13 mouse cellular contexts compared by ENCODE assay signal in the genomic region with DNA sequence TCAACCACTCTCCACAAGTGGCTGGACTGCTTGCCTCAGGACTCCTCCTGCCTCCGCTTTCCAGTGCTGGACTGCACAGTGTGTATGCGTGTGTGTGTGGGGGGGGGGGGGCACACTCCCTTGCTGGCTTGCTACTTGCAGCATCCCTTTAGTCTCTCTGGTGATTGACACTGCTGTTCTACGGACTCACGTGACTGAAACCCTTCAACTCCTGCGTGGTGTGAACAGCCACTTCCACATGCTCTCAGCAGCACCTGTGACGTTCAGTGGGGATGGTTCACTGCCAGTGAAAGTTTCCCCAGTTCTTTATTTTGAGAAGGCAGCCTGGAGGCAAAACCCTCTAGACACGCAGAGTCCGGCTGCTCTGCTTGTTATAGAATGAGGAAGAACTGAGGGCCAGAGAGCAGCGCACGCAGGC. TPM values are rescaled to one million over a fixed set of nuclear protein-coding genes. Genes with fewer than 3 reads are reported as not detected.
DNase-seq lines count a peak whose midpoint lies in the region; ATAC-seq lines count a peak whose summit lies in the region.
"Had no signal": no experiment of that assay in that cellular context is flagged by ENCODE, and none has a peak within 500 bp of the region (broad histone marks: within the 10 kb centered on the region; RNA-seq: fewer than 3 reads in every experiment).

No protein-coding gene starts in this region.

- H3K27me3 ChIP-seq in heart, embryonic 14.5 days (ENCODE audit: control insufficient read depth, insufficient read depth, low read length) = no peaks in the 10 kb centered on the region
- H3K27me3 ChIP-seq in midbrain, embryonic 12.5 days = no peaks in the 10 kb centered on the region
- no peaks in the 10 kb centered on the region for H3K27me3 ChIP-seq in midbrain, embryonic 10.5 days (ENCODE audit: low read depth, poor library complexity, severe bottlenecking)
- no peaks in the 10 kb centered on the region for H3K27me3 ChIP-seq in splenic B cell, adult 2 months (ENCODE audit: control insufficient read depth, insufficient read depth, low read length, poor library complexity, severe bottlenecking)
- H3K27me3 ChIP-seq: embryonic facial prominence, embryonic 13.5 days had no signal

- no peaks in the 10 kb centered on the region for H3K9me3 ChIP-seq in heart, embryonic 14.5 days (ENCODE audit: control insufficient read depth, low read length)
- H3K9me3 ChIP-seq in midbrain, embryonic 12.5 days = no peaks in the 10 kb centered on the region
- H3K9me3 ChIP-seq in midbrain, embryonic 10.5 days (replicated peaks) = no peaks in the 10 kb centered on the region
- H3K9me3 ChIP-seq: embryonic facial prominence, embryonic 13.5 days had no signal

- no peak overlapping the region for H3K9ac ChIP-seq in heart, embryonic 14.5 days (ENCODE audit: low read length)
- no peak overlapping the region for H3K9ac ChIP-seq in midbrain, embryonic 12.5 days (replicated peaks)
- H3K9ac ChIP-seq: embryonic facial prominence, embryonic 13.5 days had no signal

- no peak for DNase-seq in heart, postnatal 4 days
- DNase-seq in midbrain, embryonic 10.5 days (ENCODE audit: low spot score) = no peak
- DNase-seq in splenic B cell, adult 2 months (ENCODE audit: low read depth, low spot score) = peak; percentile 87
- DNase-seq in urinary bladder, postnatal 25 days (ENCODE audit: low spot score) = no peak
- DNase-seq: cerebellum, postnatal 14 days; heart, adult 18-20 months; kidney, postnatal 14 days; right cerebral cortex, postnatal 14 days had no signal

- peaks cover 6 to 8% of the 10 kb centered on the region in 2 experiments; a peak in 2 of 4 replicates for H3K4me1 ChIP-seq in heart, embryonic 14.5 days (ENCODE audit: control insufficient read depth in 2 of 2, insufficient read depth in 2 of 2, low read length in 2 of 2)
- H3K4me1 ChIP-seq in midbrain, embryonic 12.5 days = no peaks in the 10 kb centered on the region
- no peaks in the 10 kb centered on the region for H3K4me1 ChIP-seq in midbrain, embryonic 10.5 days

- H3K4me2 ChIP-seq in heart, embryonic 14.5 days (ENCODE audit: low read length) = peak overlapping the region; percentile 26; the same call in 1 of the 2 replicates
- H3K4me2 ChIP-seq in midbrain, embryonic 12.5 days (replicated peaks) = no peak overlapping the region
- H3K4me2 ChIP-seq: embryonic facial prominence, embryonic 13.5 days had no signal

- H3K27ac ChIP-seq in heart, embryonic 14.5 days (replicated peaks in 1 of 2; ENCODE audit: control insufficient read depth in 1 of 2, insufficient read depth in 1 of 2, low read depth in 2 of 2, low read length in 2 of 2) = no peak overlapping the region
- no peak overlapping the region for H3K27ac ChIP-seq in midbrain, embryonic 12.5 days (replicated peaks)
- H3K27ac ChIP-seq in midbrain, embryonic 10.5 days (replicated peaks) = no peak overlapping the region
- H3K27ac ChIP-seq: embryonic facial prominence, embryonic 13.5 days had no signal

- H3K36me3 ChIP-seq in heart, embryonic 14.5 days (ENCODE audit: control insufficient read depth, insufficient read depth, low read length) = peaks cover 6% of the 10 kb centered on the region; the same call in 1 of the 2 replicates
- H3K36me3 ChIP-seq in midbrain, embryonic 12.5 days = no peaks in the 10 kb centered on the region
- 0 out of 2 replicates have a peak, but pooled peaks cover 3% of the 10 kb centered on the region for H3K36me3 ChIP-seq in midbrain, embryonic 10.5 days
- H3K36me3 ChIP-seq in splenic B cell, adult 2 months (ENCODE audit: control insufficient read depth, insufficient read depth, low read length, poor library complexity, severe bottlenecking) = no peaks in the 10 kb centered on the region

- no peak overlapping the region for H3K4me3 ChIP-seq in heart, embryonic 14.5 days (ENCODE audit: control insufficient read depth in 1 of 2, insufficient read depth in 1 of 2, low read depth in 1 of 2, low read length in 2 of 2)
- H3K4me3 ChIP-seq in midbrain, embryonic 12.5 days = no peak overlapping the region
- no peak overlapping the region for H3K4me3 ChIP-seq in midbrain, embryonic 10.5 days
- H3K4me3 ChIP-seq: embryonic facial prominence, embryonic 13.5 days had no signal

- 46% methylated on average over 10 of the region's 10 CpGs for WGBS in heart, embryonic 14.5 days
- WGBS in midbrain, embryonic 12.5 days = 89% methylated on average over 10 of the region's 10 CpGs
- 90% methylated on average over 10 of the region's 10 CpGs for WGBS in midbrain, embryonic 10.5 days

- no peak for ATAC-seq in heart, embryonic 14.5 days (ENCODE audit: insufficient number of reproducible peaks, insufficient read depth, low FRiP score, low read depth)
- 0 out of 2 replicates have a peak, but pooled peaks have one; percentile 41 for ATAC-seq in midbrain, embryonic 12.5 days (ENCODE audit: low FRiP score, low read depth)
- ATAC-seq in granulocyte monocyte progenitor cell, adult 5-6 weeks (replicated peaks; ENCODE audit: poor library complexity, severe bottlenecking) = peak; percentile 57
- ATAC-seq: midbrain, embryonic 16.5 days had no signal

RNA-seq across cellular contexts. Expression of gene Hmgn3, which starts 32.7 kb away (rescaled TPM):
- 121 and 128 TPM in 2 replicates for polyA plus RNA-seq in heart, embryonic 14.5 days (2014; fragmentation: Nextera tagmentation; extraction: Ambion mirVana)
- 10 to 100 TPM; 47.0 to 47.5 TPM for total RNA-seq in heart, postnatal 4 days (2021)
- polyA plus RNA-seq in midbrain, embryonic 12.5 days (2016; fragmentation: Nextera tagmentation; extraction: Ambion mirVana) = 142 and 145 TPM in 2 replicates
- 140 and 141 TPM in 2 replicates for polyA plus RNA-seq in midbrain, embryonic 10.5 days (2016; fragmentation: Nextera tagmentation; extraction: Ambion mirVana)
- 38.3 and 41.4 TPM in 2 replicates for total RNA-seq in granulocyte monocyte progenitor cell, adult 5-6 weeks (2014; fragmentation: Nextera tagmentation)
- total RNA-seq in granulocyte monocyte progenitor cell, adult 5-6 weeks (2017) = 14.3 and 24.5 TPM in 2 replicates
